Mouse (Mus musculus): ENCODE results near the gene Tdrkh.

DNA sequence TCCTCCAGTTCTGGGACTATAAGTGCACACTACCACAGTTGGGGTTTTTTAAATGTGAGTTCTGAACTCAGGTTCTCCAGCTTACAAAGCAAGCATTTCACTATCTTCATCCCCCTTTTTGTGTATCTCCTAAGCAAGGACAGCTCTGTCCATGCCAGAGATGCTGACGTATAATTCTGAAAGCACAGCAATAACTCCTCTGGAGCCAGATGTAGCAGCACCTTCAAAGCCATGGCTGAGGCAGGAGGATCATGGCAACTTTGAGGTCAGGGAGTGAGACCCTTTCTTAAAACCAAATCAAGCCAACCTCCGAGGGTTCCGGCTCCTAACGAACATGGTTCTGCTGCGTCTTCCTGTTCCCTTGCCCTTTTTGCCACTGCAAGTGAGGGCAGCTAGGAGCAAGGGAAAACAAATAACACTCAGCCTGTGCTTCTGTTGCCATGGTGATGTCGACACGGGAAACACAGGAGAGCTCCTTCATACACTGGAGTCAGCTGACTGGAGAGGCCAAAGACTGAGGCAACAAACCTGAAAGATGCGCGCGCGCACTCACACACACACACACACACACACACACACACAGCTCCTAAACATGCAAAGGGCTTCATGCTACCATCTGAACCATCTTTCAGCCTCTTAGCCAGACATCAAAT is 51.0 kb downstream of the Tdrkh start:
- TF ChIP-seq CTCF (IDR thresholded peaks at IDR 0.05; ENCODE audit: low read depth, low read length): no peak
- TF ChIP-seq GATA1 (IDR thresholded peaks at IDR 0.05; ENCODE audit: borderline replicate concordance, low read length): no peak
- TF ChIP-seq POLR2AphosphoS5 (IDR thresholded peaks at IDR 0.05; ENCODE audit: insufficient replicate concordance, low read depth, low read length): no peak
- no peak for TF ChIP-seq TAL1 (conservative IDR thresholded peaks at IDR 0.05; ENCODE audit: low read depth, low read length)
